Mouse (Mus musculus) liver, postnatal 0 days (tissue): ENCODE results near the gene Tmem254b.
"Not testable (repeated sequence)": the region's sequence is repeated elsewhere in the genome, so short reads cannot be mapped to it uniquely, and the experiment has no call there.

ENCODE experiments used
- CTCF ChIP-seq: sonication (generic); IDR thresholded peaks from 2 replicates; pipeline ENCODE4 v1.5.1; 2016; ENCODE audit warnings: antibody characterized with exemption, low read depth
- EP300 ChIP-seq: IDR thresholded peaks from 2 replicates; pipeline ENCODE4 v1.6.1; 2016; ENCODE audit warnings: antibody characterized with exemption, low read depth, mild to moderate bottlenecking

GRCm38 (mm10) chr14:26188361-26188760 lies 18.5 kb downstream of the Tmem254b start:
- TF ChIP-seq CTCF, EP300: not testable (repeated sequence)
